Mouse (Mus musculus): ENCODE measurements around the gene Arl3. TPM values are rescaled to one million over a fixed set of nuclear protein-coding genes. Genes with fewer than 3 reads are reported as not detected.
"Not testable (repeated sequence)": the region's sequence is repeated elsewhere in the genome, so short reads cannot be mapped to it uniquely, and the experiment has no call there.

Arl3 gene
- polyA plus RNA-seq, 2 experiments from 2014 or later = 22.1 to 24.5 TPM

DNA sequence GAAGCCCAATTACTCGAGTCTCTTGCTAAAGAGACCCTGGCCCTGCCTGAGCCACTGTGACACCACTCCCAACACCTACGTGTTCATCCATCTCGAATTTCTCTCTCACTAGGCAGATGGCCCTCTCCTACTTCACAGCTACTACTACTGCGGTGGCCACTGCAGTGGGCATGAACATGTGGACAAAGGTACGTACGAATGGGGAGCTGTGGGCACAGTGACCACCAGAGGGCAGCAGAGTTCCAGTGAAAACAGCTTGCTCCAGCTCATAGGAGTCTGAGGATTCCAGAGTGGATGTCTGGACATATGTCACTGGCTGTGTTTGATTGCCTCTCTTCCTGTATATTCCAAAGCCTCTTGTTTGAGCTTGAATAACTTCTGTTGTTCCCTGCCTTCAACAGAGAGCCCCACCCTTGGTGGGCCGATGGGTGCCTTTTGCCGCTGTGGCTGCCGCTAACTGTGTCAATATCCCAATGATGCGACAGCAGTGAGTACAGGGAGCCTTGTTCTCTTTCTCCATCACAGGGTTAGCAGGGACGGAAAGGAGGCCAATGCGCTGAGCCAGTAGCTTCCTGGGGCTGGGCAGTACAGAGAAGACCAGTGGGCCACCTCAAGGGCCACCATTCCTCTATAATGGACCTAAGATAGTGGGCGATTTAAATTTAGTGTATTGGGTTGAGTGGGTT lies 15.0 kb upstream of the Arl3 start:
- peak; percentile 57 for ATAC-seq

DNA sequence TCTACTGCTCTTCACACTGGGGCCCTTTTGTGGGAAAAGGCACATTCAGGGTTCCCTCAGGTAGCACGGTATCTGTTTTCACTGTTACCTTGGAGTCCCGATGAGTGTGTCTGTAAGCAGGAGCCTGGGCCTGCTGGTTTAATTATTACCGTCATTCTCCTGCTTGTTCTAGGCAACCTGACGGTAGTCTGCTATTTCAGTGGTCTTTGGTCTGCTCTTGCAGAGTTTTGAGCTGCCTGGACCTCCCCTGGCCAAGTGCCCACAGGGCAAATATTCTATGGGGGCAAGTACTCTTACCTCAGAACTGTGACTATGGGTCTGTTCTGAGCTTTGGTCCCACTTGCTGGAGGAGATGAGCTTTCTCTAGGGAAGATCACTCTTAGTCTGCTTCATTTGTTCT lies 2.2 kb upstream of the Arl3 start:
- no peak for ATAC-seq

DNA sequence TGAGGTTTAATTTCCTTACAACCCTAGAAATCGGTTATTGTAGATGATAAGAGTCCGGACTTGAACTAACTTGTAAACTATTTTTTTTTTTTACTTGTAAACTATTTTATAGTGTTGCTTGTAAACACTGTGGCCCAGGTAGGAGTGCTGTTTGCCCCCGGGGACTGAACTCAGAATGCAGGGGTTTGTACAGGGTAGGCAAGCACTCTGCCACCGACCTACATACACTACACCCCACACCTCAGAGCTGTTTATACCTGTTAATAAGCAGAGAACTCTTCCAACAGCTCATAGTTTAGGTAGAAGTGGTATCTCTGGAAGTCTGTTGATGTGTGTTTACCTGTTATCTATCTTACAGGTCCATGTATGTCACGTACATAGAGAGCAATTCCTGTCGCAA lies 992 bp upstream of the Arl3 start:
- ATAC-seq = no peak

DNA sequence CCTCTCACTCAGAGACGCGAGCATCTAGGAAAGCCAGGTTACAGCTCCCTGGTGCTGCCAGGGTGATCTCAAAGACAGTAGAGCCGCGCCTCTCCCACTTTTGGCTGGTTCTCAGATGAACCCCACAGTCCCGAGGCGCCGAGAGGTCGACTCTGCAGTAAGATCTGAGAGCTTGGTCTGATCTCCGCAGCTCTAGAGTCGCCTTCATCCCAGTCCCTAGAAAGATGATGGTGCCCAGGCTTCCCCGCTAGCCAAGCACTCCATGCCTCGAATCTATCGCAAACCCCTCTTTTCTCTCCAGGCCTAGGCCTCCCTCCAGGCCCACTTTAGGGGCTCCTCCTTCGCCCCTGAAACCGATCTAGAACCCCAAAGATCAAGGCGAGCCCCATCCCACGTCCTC lies 450 bp downstream of the Arl3 start:
- no peak for ATAC-seq

DNA sequence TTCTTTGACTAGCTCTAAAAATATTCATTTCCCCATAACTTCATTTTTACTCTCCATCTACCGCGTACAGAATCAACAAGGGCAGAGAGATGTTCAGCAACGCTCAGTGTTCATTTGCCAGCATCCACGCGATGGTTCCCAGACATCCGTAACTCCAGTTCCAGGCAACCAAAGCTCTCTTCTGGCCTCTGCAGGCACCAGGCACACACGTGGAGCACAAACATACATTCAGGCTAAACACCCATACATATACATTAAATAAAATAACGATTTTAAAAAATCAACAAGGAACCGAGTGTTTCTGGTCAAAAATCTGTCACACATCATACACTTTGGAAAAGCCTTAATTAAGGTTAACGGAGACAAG lies 1.1 kb downstream of the Arl3 start:
- no peak for ATAC-seq

DNA sequence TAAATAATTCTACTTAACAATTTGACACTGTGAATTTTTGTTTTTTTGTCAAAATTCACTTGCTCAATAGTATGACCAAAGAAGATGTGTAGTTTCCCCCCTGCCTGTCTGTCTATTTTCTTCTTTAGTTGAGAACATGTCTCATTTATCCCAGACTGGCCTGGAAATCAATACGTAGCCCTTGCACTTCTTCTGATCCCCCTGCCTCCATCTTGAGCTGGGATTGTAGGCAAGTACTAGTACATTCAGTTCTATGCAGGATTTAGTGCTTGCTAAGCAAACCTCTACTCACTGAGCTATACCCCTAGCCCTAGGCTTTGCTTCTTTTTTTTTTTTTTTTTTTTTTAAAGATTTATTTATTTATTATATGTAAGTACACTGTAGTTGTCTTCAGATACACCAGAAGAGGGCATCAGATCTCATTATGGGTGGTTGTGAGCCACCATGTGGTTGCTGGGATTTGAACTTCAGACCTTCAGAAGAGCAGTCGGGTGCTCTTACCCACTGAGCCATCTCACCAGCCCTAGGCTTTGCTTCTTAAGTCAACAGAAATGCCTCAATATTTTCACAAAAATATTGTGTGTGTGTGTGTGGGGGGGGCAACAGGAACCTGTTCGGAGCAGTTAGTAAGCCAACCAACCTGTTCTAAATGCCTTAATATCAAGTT lies 1.7 kb downstream of the Arl3 start:
- not testable (repeated sequence) for ATAC-seq

DNA sequence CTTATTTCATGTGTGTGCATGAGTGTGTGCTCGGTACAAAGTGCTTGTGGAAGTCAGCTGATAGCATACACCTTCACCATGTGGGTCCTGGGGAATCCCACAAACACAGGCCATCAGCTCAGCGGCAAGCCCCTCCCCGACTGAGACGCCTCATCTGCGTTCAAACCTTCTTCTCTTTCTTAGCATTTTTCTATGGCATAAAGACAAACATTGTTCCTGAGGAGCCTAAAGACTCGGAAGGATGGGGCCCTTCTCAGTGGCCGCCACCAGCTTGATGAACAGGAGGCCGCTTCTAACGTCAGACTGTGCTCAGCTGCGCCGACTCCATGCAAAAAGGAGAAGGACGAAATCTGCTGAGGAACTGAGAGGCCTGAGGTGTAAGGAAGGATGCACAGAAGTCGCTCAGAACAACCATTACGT lies 8.9 kb downstream of the Arl3 start:
- no peak for ATAC-seq

DNA sequence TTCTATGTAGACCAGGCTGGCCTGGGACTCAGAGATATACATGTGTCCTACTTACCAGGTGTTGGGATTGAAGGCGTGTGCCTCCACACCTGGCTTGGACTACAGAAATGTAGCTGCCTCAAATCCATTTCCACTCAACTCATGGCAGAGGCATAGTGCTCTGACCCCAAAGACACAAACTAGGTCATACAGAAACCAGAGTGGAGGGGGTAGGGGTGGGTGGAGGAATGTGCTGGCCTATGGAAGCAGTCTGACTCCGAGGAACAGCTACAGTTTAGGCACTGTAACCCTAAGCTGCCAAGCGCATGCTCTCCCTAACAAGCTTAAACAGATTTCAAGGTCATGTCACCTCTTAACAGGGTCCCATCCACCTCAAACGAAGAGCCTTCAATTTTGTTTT lies 9.4 kb downstream of the Arl3 start:
- ATAC-seq = no peak

DNA sequence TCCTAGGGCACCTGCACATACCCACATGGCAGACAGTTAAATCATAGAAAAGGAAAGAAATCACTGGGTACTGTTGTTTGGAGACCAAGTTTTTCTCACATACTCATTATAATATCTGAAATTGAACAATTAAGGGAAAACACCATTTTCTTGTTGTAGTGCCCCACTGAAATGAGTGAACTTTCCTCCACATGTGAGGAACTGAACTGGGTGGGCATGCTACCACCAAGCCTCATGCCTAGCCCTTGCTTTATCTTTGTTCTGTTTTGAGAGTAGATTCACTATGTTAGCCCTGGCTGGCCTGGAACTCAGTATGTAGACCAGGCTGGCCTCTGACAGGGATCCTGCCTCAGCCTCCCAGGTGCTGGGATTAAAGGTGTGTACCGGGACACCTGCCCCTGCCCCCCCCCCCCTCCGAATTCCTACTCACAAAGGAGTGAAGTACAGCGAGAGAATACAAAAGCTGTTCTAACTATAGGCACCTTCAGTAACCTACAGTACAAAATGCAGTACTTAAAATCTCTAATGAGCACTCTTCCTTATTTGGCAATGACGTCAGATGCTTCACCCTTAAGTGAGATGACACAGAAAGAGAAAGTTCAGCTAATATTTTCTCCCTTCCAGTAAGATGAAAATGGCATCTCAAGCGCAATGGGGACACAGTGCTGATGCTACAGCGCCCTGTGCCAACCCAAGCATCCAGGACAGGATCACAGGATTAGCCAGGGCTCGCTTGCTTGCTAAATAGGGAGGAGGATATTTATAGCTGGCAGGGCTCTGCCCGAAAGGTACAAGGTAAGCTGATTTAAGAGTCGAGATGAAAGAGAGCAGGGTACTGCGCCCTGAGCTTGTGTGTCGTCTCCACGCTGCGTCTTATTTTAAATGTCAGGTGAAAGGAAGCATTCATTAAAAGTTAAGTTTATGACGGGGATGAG lies 10.2 kb downstream of the Arl3 start:
- ATAC-seq = no peak

DNA sequence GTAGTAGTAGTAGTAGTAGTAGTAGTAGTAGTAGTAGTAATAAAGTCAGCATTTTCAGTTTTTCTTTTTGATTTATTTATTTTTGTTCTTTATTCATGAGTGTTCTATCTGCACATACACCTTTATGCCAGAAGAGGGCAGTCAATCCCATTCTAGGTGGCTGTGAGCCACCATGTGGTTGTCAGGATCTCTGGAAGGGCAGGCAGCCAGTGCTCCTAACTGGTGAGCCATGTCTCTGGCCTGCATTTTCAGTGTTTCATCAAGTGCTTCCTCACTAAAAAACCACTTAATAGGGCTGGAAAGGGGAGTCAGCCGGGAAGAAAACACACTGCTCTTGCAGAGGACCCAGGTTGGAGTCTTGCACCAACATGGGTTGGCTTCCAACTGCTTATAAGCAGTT lies 10.9 kb downstream of the Arl3 start:
- ATAC-seq = no peak

DNA sequence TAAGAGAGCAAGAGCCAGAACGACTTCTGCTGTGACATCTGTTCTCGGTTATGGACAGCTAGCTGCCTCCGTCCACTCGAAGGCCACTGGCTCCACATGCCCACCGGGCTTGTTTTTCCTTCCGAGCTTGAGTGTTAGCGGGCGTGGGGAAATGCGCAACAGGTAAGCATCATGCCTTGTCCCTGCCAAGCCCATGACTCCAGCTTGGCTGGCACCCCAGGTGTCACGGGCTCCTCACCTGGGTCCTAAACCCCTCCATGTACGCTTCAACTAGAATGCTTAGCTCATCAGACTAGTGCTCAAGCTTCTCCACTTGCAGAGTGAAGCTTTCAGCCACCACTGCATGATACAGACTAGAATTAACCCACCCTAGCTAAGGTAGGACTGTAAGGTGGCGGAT lies 14.4 kb downstream of the Arl3 start:
- ATAC-seq = no peak

DNA sequence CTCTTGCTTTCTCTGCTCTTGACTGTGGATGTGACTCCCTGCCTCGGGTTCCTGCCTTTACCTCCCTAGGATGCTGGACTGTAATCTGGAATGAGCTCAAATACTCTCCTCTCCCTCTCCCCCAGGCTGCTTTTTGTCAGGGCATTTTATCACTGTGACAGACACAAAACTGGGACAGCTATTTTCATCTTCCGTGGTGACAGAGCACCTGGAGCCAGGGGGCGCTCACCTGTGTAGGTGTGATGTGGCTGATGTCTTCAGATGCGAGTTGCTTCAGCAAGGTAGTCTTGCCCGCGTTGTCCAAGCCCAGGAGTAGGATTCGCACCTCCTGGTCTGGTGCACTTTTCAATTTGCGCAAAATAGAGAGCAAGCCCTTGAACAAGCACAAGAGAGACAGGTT lies 15.0 kb downstream of the Arl3 start:
- ATAC-seq = no peak

DNA sequence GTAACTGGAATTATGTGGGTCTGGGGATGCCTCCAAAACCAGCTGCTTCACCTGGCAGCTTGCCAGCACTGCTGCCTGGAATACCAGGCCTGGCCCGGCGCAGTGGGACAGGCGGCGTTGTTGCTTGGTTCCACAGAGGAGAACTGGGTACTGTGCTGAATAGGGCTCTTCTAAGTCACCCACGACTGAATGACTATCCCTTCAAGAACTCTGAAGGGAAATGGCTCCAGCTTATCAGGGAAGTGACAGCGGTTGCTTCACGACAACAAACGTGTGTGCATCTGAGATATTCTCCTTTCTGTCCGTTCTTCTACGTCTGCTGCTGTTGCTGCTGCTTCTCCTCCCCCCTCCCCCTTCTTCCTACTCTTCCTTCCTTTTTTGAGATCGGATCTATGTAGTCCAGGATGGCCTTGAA lies 19.4 kb downstream of the Arl3 start:
- no peak for ATAC-seq

DNA sequence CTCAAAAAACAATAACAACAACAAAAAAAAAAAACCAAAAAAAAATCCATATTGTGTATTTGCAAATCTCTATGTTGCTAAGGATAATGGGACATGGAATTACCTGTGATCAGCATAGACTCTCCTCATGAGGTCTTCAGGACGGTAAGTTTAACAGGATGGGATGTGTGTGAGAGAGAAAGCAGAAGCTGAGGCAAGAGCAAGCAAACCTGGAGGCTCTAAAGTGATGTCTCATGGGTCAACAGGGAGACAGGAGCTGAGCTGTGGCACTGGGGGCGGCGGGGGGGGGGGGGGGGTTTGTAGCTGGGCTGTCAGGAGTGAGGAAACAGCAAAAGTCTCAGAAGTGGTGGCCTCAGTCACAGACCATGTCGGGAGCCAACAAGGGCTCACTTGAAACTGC lies 20.5 kb downstream of the Arl3 start:
- ATAC-seq = no peak

DNA sequence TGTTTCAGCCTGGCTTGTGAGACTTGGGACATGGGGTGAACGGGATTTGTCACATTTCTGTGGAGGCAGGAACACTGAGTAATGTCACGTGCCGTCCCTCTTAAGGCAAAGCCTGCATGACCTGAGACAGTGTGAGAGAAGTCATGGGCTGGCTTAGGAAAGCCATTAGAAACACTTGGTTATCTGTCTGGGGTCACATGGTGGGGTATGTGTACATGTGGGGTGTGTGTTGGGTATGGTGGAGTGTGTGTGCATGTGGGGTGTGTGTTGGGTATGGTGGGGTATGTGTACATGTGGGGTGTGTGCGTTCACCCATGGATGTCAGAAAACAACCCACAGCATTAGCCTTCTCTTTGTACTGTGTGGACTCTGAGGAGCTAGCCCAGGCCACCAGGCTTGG lies 22.6 kb downstream of the Arl3 start:
- ATAC-seq = no peak

DNA sequence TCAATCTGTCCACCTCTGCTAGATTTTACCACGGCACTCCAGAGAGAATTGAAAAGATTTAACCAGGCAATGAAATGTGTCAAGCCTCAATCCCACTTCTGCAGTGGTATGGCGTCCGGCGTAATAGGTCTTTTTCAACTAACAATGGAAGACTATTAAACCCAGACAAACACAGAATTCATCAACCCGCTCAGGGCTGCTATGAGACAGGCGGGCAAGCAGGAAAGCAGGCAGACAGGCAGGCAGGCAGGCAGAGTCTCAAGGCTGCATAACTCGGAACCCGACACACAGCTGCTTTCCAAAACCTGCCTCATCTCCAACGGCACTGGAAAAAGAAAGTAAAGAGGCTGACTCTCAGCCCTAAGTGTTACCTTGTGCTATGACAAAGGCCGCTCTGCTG lies 24.9 kb downstream of the Arl3 start:
- ATAC-seq = no peak

DNA sequence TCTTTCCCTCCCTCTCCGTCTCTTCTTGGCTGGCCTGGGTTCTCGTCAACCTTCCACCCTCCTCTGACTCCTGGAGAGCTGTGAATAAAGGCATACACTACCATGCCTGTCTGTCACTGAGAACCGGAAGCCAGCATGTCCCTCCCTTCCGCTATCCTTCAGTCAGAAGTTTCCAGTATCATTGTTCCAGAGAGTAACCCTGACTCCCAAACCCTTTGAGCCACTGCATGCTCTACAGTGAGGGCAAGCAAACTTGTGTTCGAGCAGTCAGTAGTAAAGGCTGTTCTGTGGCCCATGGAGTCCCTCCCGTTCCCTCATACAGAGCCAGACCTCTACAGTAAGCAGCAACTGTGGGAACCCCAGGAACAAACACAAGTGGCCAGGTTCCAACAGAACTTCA lies 25.4 kb downstream of the Arl3 start:
- ATAC-seq = no peak

DNA sequence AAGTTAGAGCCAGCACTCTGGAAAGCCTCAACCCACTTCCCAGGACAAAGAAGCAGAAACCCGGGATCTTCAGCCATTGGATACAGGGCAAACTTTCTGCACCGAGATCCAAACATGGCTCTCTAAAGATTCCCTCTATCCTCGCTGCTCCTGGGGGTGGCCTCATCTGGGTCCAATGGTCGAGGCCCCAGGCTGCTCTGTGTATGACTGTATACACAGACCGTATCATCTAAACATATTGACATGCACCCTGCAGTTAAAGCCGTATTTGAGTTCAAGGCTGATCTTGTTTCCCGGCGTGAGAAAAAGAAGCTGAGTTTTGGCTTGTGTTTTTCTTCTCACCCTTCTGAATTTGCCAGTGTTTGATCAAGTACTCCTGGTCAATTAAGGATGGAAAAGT lies 30.2 kb downstream of the Arl3 start:
- ATAC-seq = no peak

DNA sequence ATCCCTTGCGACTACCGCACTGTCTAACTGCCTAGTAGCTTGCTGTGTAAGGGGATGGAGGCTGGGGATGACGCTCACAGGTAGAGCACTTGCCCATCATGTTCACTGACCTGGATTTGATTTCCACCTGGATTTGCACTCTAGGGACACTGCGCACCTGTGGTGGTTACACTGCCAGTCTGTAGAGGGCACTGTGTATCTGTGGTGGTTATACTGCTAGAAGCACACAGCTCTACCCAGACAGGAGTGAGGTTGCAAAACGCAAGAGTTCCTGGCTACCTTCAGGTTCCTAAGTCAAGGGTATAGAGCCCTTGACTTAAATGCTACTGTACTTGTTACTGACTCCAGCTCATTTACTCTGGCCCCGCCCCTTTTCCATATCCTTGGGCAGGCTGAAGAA lies 34.8 kb downstream of the Arl3 start:
- no peak for ATAC-seq

DNA sequence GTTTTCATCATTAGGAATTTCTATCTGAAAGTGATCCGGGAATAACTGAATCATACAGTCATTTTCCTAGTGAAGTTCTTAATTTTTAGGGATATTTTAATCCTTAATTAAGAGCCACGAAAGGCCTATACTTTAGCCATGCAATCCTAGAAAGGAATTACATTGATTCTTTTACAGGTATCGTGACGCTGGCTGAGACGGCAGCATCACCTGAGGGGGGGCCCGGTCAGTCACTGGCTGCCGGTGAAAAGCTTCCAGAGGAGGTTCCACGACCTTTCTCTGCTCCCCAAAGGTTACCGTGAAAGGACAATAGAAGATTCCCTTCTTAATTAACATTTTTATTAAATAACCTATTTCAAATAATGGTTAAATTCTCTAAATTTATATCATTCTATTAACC lies 35.6 kb downstream of the Arl3 start:
- no peak for ATAC-seq

DNA sequence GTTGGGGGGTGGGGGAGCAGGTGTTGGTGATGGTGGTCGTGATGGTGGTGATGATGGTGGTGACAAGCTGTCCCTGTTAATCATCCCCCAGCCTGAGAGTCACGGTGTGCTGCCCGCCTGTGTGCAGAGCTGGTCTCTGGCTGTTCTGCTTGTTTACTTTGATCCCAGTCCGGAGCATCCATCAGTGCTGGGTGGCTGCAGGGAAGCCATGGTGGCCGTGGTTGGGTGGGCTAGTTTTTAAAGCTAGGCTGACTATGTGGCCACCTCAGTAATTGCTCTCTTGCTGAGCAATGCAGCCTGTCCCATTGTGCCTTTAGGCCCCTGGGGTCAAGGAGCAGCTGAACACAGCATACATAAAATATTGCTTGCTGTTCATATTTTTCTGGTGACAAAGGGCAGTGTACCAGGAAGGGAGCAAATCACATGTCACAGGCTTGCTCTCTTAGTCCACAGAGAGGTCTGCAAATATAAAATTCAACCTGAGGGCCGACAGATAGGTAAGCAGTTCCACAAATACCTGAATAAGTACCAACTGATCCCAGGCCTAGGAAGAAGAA lies 38.4 kb downstream of the Arl3 start:
- no peak for ATAC-seq

DNA sequence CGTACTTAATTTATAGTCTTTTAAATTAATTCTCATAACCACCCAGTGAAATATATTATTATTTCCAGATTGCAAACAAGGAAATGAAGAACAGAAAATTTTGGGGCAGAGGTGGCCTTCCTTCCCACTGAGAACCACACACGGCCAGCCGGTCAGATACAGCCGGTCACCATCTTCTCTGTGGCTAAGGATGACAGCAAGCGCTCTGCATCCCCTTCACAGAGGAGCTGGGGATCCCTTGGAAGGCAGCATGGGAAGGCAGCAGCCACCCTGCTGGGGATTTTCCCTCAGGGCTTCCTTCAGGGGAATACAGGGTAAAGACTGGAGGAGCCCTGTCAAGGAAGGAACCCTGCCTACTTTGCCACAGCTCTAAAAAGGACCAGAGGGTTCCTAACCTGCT lies 39.5 kb downstream of the Arl3 start:
- no peak for ATAC-seq

DNA sequence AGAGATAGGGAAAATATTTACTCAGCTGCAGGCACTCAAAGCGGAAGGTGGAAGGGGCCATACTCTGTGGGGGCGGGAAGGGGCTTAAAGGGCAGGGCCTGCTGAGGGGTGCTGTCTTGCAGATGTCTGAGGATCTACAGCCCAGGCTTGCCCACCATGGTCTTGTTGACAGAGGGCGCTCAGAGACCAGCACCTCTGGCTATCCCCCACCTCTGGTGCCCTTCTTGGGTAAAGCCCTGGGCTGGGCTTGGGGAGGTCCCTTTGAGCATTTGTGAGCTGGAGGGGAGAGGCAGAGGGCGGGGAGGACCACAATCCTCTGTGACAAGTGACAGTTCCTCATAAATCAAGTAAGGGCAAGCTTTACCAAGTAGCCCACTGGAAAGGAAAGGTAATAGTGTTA lies 39.9 kb downstream of the Arl3 start:
- no peak for ATAC-seq

Data from activated CD4-positive, CD25-positive, alpha-beta regulatory T cell, adult 4 months (primary cell).